Mouse (Mus musculus): Measurements from ENCODE around the gene Mtfr2.

Mtfr2 gene

DNA sequence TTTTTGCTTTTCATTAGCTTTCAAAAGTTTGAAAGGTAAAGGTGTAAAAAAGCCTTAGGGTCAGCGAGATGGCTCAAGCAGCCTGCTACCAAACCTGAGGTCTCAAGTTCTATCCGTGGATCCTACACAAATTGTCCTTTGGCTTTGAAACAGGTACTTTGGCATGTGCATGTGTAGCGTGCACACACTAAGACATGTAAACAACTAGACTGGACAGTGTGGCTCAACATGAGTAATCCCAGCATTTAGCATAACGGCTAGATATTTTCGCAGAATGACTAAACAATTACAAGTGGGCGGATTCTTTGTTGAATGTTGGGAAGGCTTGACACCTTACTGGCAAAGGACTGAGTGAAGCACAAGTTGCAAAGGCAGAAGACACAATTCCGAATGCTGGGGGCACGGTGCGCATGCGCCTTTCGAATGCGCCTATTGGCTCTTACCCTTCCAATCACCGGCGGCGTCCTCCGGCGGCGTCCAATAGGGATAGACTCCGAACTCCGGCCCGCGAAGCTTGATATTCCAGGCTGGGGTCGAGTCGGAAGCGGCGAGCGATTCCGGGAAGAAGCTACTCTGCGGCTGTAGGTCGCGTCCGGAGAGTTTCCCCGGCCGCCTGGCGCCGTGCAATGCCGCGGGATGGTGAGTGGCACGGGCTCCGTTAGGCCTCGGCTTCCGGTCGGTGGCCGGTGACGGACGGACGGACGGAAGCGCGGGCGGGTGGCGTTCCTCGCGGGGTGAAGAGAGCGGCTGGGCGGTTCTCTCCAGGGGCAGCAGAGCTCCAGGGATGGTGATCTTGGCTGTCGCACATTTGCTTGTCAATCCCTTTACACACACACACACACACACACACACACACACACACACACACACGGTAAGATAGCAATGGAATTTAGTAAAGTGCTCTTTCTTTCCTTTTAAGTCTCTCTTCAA, at the start of gene Mtfr2:
TSS of gene Mtfr2 (plus strand) at position 486 of the 930 bp plus-strand sequence.
- DNase-seq (ENCODE audit: low spot score) = peak; percentile 95

DNA sequence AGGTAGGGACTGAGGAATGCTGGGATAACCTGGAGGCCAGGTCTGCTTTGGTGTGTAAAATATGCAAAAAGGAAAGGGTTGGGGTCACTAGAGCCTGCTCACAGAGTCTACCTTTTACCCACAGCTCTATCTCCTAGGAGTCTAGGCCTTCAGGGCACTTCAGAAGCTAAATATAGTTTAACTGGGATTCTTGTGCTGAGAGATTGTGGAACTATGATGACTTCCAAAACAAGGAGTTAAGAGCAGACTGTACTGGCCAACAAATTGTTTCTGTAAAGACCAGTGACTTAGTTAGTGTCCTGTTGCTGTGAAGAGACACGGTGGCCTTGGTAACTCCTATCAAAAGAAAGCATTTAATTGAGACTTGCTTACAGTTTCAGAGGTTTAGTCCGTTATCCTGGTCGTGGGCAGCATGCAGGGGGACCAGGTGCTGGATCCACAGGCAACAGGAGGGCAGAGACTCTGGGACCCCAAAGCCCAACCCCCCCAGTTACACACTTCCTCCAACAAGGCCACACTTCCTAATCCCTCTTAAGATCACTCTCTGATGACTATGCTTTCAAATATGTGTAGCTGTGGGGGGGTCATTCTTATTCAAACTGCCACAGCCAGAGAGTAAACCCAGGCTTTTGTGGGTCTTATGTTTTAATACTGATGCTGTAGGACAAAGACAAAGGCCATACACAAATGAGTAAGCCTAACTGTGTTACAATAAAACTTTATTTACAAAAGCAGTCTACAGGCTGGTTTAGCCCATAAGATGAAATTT, 49.2 kb upstream of the Mtfr2 start:
- DNase-seq (ENCODE audit: low spot score) = no peak

DNA sequence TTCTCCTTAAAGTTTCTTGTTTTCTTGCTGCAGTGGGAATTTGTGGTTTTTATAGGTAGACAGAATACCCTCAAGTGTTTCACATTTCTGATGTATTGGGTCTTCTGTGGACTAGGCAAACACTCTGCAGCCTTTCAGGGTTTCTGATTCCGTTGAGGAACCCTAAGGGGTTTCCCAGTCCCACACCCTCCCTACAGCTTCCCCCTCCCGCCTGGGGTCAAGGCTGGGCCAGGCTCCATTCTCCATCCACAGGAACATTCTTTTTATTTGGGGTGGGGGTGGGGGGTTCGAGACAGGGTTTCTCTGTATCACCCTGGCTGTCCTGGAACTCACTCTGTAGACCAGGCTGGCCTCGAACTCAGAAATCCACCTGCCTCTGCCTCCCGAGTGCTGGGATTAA, 48.5 kb upstream of the Mtfr2 start:
- no peak for DNase-seq (ENCODE audit: low spot score)

DNA sequence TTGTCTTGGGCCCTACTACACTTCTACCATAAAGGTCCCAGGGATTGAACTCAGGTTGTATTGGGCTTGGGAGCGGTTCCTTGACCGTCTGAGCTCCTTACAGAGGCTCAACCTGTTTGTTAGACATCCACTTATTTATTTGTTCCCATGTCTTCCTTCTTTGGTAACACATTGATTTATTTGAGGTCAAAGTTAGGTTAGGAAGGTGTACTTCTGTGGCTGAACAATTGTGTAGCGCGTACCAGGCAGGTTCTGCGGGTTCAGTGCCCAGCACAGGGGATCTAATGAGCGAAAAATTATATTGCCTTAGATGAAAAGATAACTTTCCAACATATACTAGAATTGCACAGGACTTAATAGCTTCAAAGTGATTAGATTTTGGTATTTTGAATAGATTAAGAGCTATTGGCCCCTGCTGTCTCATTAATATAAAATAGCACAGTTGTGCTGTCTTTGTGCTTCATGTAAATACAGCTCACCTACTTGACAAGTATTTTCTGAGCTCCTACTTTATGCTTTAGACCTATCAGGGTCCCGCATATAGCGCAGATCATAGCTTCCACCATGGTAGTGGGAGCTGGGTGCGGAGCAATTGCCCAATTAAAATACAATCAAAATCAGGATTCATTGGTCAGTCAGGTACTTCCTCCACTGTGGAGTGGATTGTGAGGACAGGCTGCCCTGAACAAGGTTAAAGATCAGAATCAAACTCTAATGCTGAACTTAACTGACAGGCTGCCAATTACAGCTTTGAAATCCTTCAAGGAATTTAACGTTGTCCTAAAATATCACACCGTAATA, 36.4 kb upstream of the Mtfr2 start:
- no peak for DNase-seq (ENCODE audit: low spot score)

DNA sequence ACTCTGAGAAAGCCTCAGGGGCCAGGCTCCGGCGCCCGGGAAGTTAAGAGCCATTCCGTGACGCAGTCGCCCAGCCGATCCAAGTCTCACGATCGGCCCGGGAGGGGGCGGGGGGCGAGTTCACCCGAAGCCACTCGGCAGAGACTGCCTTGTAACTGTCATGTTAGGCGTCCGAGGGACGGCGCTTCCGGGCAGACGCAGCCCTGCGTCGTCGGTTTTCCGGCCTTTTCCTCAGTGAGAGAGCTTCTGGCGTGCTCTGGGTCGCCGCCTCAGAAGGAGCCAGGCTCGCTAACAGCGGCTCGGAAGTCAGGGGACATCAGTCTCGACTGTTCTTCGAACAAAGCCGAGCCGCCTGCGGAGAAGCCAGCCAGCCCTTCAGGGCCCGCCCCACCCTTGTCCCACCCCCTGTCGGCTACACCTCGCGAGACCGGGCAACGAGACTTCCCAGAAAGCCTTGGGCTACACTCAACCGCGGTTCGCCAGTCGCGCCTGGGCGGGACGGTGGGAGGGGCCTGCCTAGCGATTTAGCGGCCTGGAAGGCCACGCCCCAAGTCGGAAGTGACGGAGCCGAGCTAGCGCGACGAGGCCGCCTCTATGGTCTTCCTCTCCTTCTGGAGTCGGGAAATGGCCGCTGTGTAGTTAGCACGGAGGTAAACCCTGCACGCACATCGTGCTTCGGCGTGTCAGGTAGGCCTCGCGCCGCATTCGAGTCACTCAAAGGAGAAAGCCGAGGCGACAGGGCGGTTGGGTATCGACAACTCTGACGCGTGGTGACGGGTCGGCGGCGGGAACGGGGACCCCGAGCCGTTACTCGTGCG, 35.4 kb upstream of the Mtfr2 start, which contains the start of gene Bclaf1:
TSS of gene Bclaf1 (plus strand) at position 552 of the 818 bp plus-strand sequence.
- peak; percentile 99 for DNase-seq (ENCODE audit: low spot score)

DNA sequence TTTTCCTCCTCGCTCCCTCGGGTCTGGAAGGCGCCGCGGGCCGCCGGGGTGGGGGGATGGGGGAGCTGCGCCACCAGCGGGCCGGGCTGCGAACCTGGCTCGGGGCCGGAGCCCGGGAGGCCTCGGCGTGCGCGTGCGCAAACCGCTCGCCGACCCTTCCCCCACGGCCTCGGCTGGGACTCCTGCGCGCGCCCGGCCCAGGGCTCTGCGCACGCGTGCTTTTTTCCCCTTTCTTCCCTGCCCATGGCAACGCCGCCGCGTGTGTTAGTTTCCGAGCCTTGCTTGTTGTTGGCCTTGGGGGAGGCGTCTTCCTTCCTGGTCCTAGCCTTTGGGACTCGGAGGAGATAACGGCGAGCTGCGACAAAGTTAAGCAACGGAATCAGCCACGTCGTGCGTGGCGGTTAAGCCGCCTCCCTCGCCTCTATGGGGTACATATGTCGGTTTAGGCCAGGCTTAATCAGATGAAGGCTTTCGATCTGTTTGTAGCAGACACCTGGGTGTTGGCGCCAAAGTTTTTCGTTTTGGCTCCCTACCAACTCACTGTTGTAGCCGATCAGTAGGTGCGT, 34.8 kb upstream of the Mtfr2 start:
- peak; percentile 87 for DNase-seq (ENCODE audit: low spot score)

DNA sequence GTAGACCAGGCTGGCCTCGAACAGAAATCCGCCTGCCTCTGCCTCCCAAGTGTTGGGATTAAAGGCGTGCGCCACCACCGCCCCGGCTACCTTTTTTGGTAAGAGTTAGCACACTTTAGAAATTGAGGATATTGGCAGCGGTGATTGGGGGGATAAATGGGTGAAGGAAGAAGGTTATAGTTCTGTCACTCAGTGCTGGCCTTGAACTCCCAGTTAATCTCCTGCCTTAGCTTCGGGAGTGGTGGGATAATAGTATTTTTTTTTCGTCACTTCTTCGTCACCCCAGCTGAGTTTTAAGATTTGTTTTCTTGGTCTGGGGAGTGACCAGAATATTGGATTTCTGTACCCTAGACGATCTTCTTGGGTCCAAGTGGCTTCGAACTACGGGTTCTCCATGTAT, 34.1 kb upstream of the Mtfr2 start:
- DNase-seq (ENCODE audit: low spot score) = no peak

DNA sequence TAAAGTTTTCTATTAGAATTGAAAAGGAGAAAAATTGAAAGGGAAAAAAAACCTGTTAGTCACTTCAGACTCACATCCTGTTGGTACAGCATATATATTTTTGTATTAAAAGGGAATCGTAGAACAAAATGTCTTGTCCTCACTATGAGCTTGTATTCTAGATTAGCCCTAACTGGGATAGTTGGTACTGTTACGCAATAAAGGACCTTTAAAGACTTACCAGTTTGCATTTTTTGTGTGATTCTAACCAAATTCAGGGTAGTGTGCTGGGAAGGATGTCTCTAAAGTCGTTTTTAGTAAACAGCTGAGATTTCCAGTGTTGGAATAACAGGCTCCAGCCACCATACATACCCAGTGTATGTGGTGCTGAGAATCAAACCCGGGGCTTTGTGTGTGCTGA, 33.6 kb upstream of the Mtfr2 start:
- DNase-seq (ENCODE audit: low spot score) = no peak

DNA sequence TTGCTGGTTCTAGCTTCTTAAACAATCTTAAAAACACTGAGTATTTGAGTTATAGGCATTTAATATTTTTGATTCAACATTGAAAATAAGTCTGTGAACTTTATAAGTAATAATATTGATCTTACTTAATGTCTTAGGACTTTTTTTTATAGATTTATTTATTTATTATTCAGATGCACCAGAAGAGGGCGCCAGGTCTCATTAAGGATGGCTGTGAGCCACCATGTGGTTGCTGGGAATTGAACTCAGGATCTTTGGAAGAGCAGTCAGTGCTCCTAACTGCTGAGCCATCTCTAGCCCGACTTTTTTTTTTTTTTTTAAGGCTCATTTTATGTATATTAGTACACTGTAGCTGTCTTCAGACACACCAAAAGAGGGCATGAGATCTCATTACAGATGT, 32.8 kb upstream of the Mtfr2 start:
- no peak for DNase-seq (ENCODE audit: low spot score)

DNA sequence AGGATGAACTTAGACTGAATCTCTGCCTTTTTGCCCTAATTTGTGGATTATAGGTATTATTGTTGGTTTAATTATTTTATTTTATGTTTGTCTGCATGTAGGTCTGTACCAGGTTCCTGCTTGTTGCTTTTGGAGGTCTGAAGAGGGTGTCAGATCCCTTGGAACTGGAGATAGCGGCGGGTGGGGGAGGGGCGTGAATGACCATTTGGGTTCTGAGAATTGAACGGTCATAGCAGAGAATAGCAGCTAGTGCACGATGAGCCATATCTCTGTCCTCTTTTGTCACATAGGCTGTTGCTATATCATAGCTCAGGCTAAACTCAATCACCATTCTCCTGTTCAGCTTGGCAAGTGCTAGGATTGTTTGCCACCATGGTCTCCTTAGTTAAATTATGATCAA, 30.1 kb upstream of the Mtfr2 start:
- peak; percentile 18 for DNase-seq (ENCODE audit: low spot score)

DNA sequence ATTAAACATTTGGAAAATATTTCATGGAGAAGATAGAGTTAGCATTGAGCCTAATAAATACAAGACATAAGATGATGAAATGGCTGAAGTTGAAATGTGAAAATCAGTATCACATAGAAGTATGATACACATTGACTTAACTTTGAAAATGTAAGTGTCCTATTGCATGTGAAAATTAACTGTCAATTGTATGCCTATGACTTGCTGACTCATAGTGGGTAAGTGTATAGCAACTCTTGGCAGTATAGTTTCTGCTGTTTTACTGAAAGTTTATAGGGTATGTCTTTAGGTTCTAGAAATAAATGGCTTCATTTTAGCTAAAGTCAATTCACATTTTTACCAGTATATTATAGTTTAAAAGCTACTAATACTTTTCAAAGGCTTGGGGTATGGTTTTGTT, 21.3 kb upstream of the Mtfr2 start:
- no peak for DNase-seq (ENCODE audit: low spot score)

DNA sequence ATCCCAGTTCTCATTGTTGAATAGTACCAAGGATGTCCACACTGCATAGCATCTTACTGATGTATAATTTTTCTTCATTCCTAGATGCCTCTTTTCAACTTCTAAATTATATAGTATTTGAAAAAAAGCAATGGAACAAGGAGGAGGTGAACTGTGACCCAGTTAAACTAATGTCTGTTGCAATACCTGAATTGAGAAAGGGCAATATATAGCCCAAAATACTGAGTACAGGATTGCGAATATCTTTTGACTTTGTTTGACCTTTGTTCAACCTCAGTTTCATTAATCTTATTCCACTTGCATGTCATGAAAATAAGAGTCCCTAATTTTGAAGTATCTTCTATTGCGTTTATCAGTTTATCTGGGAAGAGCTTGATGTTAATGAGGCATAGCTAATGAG, 16.3 kb upstream of the Mtfr2 start:
- DNase-seq (ENCODE audit: low spot score) = no peak

DNA sequence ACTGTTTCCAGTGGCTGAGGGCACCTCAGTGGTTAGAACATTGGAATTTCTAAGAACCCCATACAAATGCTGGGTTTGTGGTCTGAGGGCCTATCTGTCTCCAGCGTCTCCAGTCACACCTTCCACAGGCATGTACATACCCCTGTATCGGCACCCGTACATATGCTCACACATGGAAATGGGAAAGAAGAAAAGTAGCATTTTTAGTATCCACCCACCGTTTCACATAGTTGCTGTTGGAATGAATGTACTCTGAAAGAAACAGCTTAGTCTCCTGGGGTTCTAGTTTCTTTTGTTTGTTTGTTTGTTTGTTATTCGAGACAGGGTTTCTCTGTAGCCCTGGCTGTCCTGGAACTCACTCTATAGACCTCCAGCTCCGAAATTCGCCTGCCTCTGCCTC, 9.7 kb upstream of the Mtfr2 start:
- DNase-seq (ENCODE audit: low spot score) = no peak

DNA sequence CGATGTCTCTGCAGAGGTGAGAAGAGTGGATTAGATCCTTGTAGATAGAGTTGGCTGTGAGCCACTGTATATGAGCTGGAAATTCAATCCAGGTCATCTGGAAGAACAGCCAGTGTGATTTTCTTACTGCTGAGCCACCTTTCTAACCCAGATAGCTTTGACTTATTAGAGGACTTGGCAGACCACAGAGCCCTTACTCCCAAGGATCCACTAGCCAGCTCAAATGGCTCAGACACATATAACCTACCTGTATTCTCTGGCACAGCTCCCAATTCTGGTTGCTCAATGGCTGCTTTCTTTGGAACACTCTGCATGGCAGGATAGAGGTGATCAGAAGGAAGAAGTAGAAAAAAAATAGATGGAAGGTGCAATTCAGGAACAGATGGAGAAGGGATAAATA, 1.8 kb upstream of the Mtfr2 start:
- no peak for DNase-seq (ENCODE audit: low spot score)

DNA sequence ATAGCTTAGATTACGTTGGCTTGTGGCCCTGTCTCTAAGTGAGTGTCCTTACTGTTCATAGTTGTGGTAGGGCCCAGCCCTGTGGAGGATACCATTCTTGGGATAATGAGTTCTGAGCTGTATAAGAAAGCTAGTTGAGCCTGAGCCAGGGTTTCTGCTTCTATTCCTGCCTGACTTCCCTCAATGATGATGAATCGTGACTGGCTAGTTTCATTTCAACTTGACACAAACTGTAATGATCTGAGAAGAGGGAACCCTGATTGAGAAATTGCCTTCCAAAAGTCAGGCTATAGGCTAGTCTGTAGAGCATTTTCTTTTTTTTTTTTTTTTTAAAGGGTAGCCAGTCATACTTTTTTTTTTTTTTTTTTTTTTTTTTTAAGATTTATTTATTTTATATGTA, 1.3 kb downstream of the Mtfr2 start:
- no peak for DNase-seq (ENCODE audit: low spot score)

DNA sequence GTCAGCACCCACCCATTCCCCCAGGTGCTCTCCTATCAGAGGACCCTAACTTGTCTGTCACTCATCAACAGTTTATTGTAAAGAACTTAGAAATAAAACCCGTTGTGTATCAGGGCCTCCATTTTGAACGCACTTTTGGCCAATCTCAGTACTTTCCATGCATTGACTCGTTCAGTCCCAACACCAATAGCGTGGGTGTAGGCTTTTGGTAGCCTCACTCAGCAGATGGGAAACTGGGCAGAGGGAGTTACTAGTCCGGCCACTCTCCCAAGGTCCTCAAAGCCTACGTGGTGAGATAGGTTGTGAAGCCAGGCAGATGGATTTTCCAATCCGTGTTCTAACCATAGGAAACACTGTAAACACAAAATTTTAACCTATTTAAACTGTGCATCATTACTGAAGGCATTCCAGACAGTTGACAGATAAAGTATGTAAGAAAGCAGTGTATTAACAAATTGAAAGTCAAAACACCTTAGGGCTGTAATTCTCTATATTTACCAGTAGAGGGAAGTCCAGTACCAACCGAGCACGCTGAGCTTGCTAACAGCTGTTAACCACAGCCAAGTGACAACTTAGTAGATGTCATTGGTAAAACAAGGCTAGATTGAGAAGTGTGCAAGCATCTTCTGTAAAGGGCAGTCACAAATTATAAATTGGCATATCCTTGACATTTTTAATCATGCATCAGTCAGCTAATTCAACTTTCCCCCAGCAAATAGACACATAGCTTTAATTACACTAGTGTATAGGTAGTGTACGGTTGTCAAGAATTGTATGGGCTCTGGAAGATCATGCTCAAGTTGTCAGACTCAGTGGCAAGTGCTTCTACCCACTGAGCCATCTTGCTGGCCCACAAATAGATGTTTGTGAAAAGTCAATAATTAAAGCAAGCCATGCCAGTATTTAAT, 14.2 kb downstream of the Mtfr2 start:
- DNase-seq (ENCODE audit: low spot score) = no peak

DNA sequence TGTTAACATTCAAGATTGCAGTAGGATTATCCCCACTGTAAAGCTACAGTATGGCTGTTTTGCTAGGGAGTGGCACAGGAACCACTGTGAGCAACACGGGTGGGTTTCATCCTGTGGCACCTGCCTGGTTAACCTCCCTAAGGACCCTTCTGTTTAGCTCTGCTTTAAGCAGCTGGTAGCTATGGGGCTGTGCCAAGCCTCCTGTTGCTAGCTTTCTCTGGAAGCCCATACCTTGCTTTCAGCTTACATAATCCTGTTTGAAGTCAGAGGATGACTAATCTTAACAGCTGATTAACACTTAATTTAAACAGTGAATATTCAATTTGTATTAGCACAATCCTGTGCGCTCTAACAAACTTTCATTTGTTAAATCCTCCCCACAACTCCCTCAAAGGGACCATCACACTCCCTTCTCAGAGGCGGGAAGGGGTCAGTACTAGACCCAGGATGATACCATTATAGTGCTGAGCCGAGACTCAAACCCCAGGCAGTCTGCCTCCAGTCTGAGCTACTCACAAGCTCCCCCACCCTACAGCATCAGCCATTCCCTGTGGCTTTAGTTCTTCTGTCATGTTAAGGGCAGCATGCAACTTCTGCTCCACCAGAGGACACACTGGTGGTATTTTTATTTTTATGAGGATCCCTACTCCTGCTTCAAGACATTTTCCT, 15.0 kb downstream of the Mtfr2 start:
- DNase-seq (ENCODE audit: low spot score) = no peak

DNA sequence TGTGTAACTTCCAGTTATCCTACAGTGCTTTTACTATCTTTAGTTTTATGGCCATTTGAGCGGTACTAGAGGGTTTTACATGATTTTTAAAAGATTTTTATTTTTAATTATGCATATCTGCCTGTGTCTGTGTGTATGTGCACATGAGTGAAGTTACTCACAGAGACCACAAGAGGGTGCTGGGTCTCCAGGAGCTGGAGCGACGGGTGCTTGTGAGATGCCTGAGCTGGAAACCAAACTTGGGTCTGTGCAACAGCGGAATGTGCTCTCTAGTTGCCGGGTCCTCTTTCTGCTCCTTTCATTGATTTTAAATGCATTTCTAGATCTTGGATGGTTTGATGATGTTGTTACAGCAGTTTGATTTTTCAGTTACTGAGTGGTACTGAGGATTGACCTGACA, 24.5 kb downstream of the Mtfr2 start:
- DNase-seq (ENCODE audit: low spot score) = no peak

DNA sequence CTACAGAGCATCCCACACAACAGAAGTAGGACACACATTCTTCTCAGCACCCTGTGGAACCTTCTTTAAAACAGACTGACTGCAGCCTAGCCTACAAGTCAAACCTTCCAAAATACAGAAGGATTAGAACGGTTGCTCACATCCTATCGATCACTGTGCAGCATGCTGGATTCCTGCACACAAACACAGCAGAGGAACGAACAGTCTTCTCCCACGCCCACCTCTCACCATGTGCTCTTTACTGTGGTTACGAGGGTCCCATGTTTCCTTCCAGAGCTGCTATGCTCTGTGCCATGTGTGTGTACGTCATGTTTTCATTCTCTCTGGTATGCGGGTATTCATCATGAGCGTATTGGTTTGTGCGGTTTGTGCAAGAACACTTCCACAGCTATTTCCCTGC, 30.1 kb downstream of the Mtfr2 start:
- no peak for DNase-seq (ENCODE audit: low spot score)

All from yolk sac, embryonic 10.5 days (tissue).